ENCODE assay signal across 23 mouse cellular contexts in genomic region chr11:44163748-44164147, GRCm38 (mm10).
DNase-seq lines count a peak whose midpoint lies in the region; ATAC-seq and TF ChIP-seq lines count a peak whose summit lies in the region.
"Had no signal": no experiment of that assay in that cellular context is flagged by ENCODE, and none has a peak within 500 bp of the region (broad histone marks: within the 10 kb centered on the region; RNA-seq: fewer than 3 reads in every experiment).

No protein-coding gene starts in this region.

- H3K4me3 ChIP-seq in CH12.LX (replicated peaks in 1 of 3; ENCODE audit: low read depth in 2 of 3, low read length in 2 of 3, poor library complexity in 1 of 3) (no peak overlapping the region), ES-E14 (ENCODE audit: insufficient read depth in 1 of 2, low read depth in 1 of 2, low read length in 2 of 2, poor library complexity in 1 of 2, severe bottlenecking in 1 of 2) (no peak overlapping the region), MEL (ENCODE audit: control insufficient read depth in 1 of 2, insufficient read depth in 1 of 2, low read depth in 2 of 2, low read length in 2 of 2) (no peak overlapping the region)
- H3K4me3 ChIP-seq in hindbrain, embryonic 11.5 days (ENCODE audit: low read depth, low read length) = no peak overlapping the region

- H3K27ac ChIP-seq in CH12.LX (ENCODE audit: insufficient read depth, low read depth) = no peak overlapping the region
- no peak overlapping the region for H3K27ac ChIP-seq in ES-E14 (ENCODE audit: insufficient read depth, low read depth, low read length, poor library complexity, severe bottlenecking)
- H3K27ac ChIP-seq in MEL (ENCODE audit: control insufficient read depth, low read depth, low read length) = no peak overlapping the region
- no peak overlapping the region for H3K27ac ChIP-seq in hindbrain, embryonic 11.5 days (ENCODE audit: low read depth, low read length)

- intact Hi-C loops in gastrocnemius, postnatal 14 days (cut with DNase I; ENCODE audit: low total_unique reads) = no loop called here

- ATAC-seq in hindbrain, embryonic 11.5 days (ENCODE audit: low FRiP score) = no peak
- ATAC-seq: activated CD4-positive, CD25-positive, alpha-beta regulatory T cell, adult 4 months; CD4-positive, CD25-positive, alpha-beta regulatory T cell, adult 4 months; Patski had no signal

- in situ Hi-C loops in CH12.LX (cut with MboI; ENCODE audit: low pct_ligation_motif_present, low pct_unique_long_range_greater_than_20kb, low sequenced_read_pairs) = no loop called here
- in situ Hi-C loops in ES-E14 (cut with MboI; ENCODE audit: low sequenced_read_pairs in 2 of 2, unreplicated experiment in 2 of 2) = no loop called here

- dilution Hi-C loops in CH12.LX (cut with MboI; ENCODE audit: extremely low pct_ligation_motif_present, extremely low pct_unique_long_range_greater_than_20kb, low sequenced_read_pairs) = no loop called here

- H3K27me3 ChIP-seq in CH12.LX (replicated peaks) (no peaks in the 10 kb centered on the region), MEL (ENCODE audit: control insufficient read depth in 1 of 2, insufficient read depth in 2 of 2, low read length in 2 of 2) (no peaks in the 10 kb centered on the region)
- no peaks in the 10 kb centered on the region for H3K27me3 ChIP-seq in hindbrain, embryonic 11.5 days (ENCODE audit: control insufficient read depth, insufficient read depth, low read length)
- H3K27me3 ChIP-seq: Patski had no signal

- H3K79me2 ChIP-seq in CH12.LX (replicated peaks; ENCODE audit: control insufficient read depth, extremely low read depth, insufficient read depth, poor library complexity, severe bottlenecking) (no peaks in the 10 kb centered on the region), MEL (ENCODE audit: control insufficient read depth, insufficient read depth, low read length, poor library complexity) (no peaks in the 10 kb centered on the region)

- H3K9me3 ChIP-seq in CH12.LX (replicated peaks; ENCODE audit: low read length) = no peaks in the 10 kb centered on the region
- H3K9me3 ChIP-seq in ES-E14 (ENCODE audit: control insufficient read depth, insufficient read depth, low read depth, low read length) = no peaks in the 10 kb centered on the region
- H3K9me3 ChIP-seq in MEL (replicated peaks; ENCODE audit: insufficient read depth, low read length) = no peaks in the 10 kb centered on the region
- no peaks in the 10 kb centered on the region for H3K9me3 ChIP-seq in hindbrain, embryonic 11.5 days (ENCODE audit: control insufficient read depth, low read length)
- H3K9me3 ChIP-seq: G1E had no signal

- H3K9ac ChIP-seq in CH12.LX (ENCODE audit: insufficient read depth, low read depth) (no peak overlapping the region), ES-E14 (ENCODE audit: insufficient read depth, low read depth, low read length, poor library complexity, severe bottlenecking) (no peak overlapping the region), MEL (ENCODE audit: control insufficient read depth, low read depth, low read length, poor library complexity, severe bottlenecking) (no peak overlapping the region)
- no peak overlapping the region for H3K9ac ChIP-seq in hindbrain, embryonic 11.5 days (ENCODE audit: low read depth, low read length)

- TF ChIP-seq RAD21 in CH12.LX (IDR thresholded peaks at IDR 0.05; ENCODE audit: low read depth, low read length) (no peak), MEL (IDR thresholded peaks at IDR 0.05; ENCODE audit: low read depth, low read length) (no peak)

- no peaks in the 10 kb centered on the region for H3K4me1 ChIP-seq in CH12.LX (ENCODE audit: control insufficient read depth in 1 of 2, insufficient read depth in 2 of 2)
- no peaks in the 10 kb centered on the region for H3K4me1 ChIP-seq in ES-E14 (ENCODE audit: control insufficient read depth in 2 of 2, insufficient read depth in 2 of 2, low read length in 2 of 2, poor library complexity in 1 of 2)
- H3K4me1 ChIP-seq in MEL (ENCODE audit: control insufficient read depth in 1 of 2, insufficient read depth in 2 of 2, low read length in 2 of 2) = no peaks in the 10 kb centered on the region
- H3K4me1 ChIP-seq in hindbrain, embryonic 11.5 days (replicated peaks; ENCODE audit: control insufficient read depth, insufficient read depth, low read length) = no peaks in the 10 kb centered on the region

- WGBS in hindbrain, embryonic 11.5 days = 81% methylated on average over 1 of the region's 1 CpGs

- H3K4me2 ChIP-seq in CH12.LX (ENCODE audit: insufficient read depth, low read depth, poor library complexity, severe bottlenecking) = no peak overlapping the region
- H3K4me2 ChIP-seq in hindbrain, embryonic 11.5 days (replicated peaks; ENCODE audit: low read depth, low read length) = no peak overlapping the region

- DNase-seq in CH12.LX (ENCODE audit: extremely low read depth) = no peak
- no peak for DNase-seq in ES-E14 (ENCODE audit: low read depth, low spot score)
- no peak for DNase-seq in MEL (ENCODE audit: low read depth, low spot score)
- DNase-seq in hindbrain, embryonic 11.5 days (ENCODE audit: low spot score) = no peak
- DNase-seq in adrenal gland, postnatal 14 days = no peak
- no peak for DNase-seq in gastrocnemius, postnatal 14 days
- DNase-seq: adrenal gland, adult 2 months; adrenal gland, adult 8-10 months; adrenal gland, postnatal 10 days; adrenal gland, postnatal 25 days; adrenal gland, postnatal 36 days; B cell, adult 2 months; cerebellum, adult 11 months; cerebellum, adult 11-12 months; cerebellum, adult 18-20 months; cerebellum, adult 2 months; cerebellum, adult 8-10 months; cerebellum, adult 9-10 months; cerebellum, adult 9-11 months had no signal

- H3K36me3 ChIP-seq in CH12.LX (replicated peaks in 1 of 2; ENCODE audit: control insufficient read depth in 1 of 2, insufficient read depth in 1 of 2, low read length in 1 of 2) (no peaks in the 10 kb centered on the region), ES-E14 (ENCODE audit: control insufficient read depth, insufficient read depth, low read length, poor library complexity, severe bottlenecking) (no peaks in the 10 kb centered on the region), MEL (ENCODE audit: control insufficient read depth in 1 of 2, insufficient read depth in 2 of 2, low read length in 2 of 2) (no peaks in the 10 kb centered on the region)
- no peaks in the 10 kb centered on the region for H3K36me3 ChIP-seq in hindbrain, embryonic 11.5 days (ENCODE audit: control insufficient read depth, insufficient read depth, low read length)
- H3K36me3 ChIP-seq: G1E had no signal

- TF ChIP-seq CTCF in CH12.LX (conservative IDR thresholded peaks at IDR 0.05 in 1 of 2, IDR thresholded peaks at IDR 0.05 in 1 of 2; ENCODE audit: low read depth in 2 of 2, low read length in 2 of 2) (no peak), MEL (IDR thresholded peaks at IDR 0.05 in 2 of 3, conservative IDR thresholded peaks at IDR 0.05 in 1 of 3; ENCODE audit: control insufficient read depth in 1 of 3, insufficient read depth in 1 of 3, low read depth in 2 of 3, low read length in 3 of 3, poor library complexity in 1 of 3, severe bottlenecking in 1 of 3) (no peak)

- TF ChIP-seq POLR2A in CH12.LX (IDR thresholded peaks at IDR 0.05; ENCODE audit: low read depth, low read length) (no peak), MEL (IDR thresholded peaks at IDR 0.05; ENCODE audit: control insufficient read depth in 1 of 2, insufficient read depth in 1 of 2, low read depth in 1 of 2, low read length in 2 of 2, poor library complexity in 1 of 2) (no peak)

- TF ChIP-seq EP300 in CH12.LX (IDR thresholded peaks at IDR 0.05; ENCODE audit: low read length) (no peak), MEL (IDR thresholded peaks at IDR 0.05; ENCODE audit: low read depth in 1 of 2, low read length in 2 of 2) (no peak)

TF ChIP-seq in CH12.LX, 34 proteins besides CTCF, POLR2A, EP300 and RAD21:
- TF ChIP-seq SIN3A (IDR thresholded peaks at IDR 0.05; ENCODE audit: low read length) = no peak
- TF ChIP-seq MAFK (IDR thresholded peaks at IDR 0.05; ENCODE audit: insufficient replicate concordance, low read length) = peak; percentile 93

TF ChIP-seq in ES-E14, 5 proteins besides CTCF, POLR2A, EP300 and RAD21:
- TF ChIP-seq HCFC1 (IDR thresholded peaks at IDR 0.05; ENCODE audit: borderline replicate concordance, insufficient read depth, low read length) (no peak), MAFK (IDR thresholded peaks at IDR 0.05; ENCODE audit: insufficient read depth, low read depth, low read length) (peak; percentile 80)

TF ChIP-seq in MEL, 35 proteins besides CTCF, POLR2A, EP300 and RAD21:
- no peak for TF ChIP-seq ELF1 (IDR thresholded peaks at IDR 0.05; ENCODE audit: low read depth, low read length)
- 0 out of 2 replicates have a peak, but pooled peaks have one; percentile 52 for TF ChIP-seq MAFK (IDR thresholded peaks at IDR 0.05; ENCODE audit: borderline replicate concordance, low read depth, low read length)

Comparison
In these comparisons a context has a peak if more than half of its experiments do, and no peak if none do; other contexts are left out.
1. Of the 35 proteins assayed by ChIP-seq in both MEL and CH12.LX: peak only in MEL: none; only in CH12.LX: none; in both: MAFK; in neither: 34.